ENCODE assay signal across 9 mouse cellular contexts in the genomic region with DNA sequence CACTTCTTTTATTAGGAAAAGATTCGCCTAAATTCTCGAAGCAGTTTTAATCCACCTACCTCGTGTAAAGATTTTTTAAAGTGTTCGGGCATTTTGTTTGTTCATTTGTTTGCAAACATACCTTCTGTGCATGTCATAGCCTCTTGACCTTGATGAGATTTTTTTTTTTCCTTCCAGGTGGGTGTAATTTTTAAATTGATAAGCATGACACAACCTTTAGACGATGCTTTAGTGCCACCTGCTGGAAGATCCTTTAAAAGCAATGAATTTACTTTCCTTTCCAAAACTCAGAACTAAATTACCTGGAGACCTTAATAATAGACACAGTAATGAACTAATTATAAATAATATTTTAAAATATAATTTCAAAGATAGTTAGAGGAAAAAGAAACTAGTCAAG.
DNase-seq lines count a peak whose midpoint lies in the region; ATAC-seq and TF ChIP-seq lines count a peak whose summit lies in the region.
"Had no signal": no experiment of that assay in that cellular context is flagged by ENCODE, and none has a peak within 500 bp of the region (broad histone marks: within the 10 kb centered on the region; RNA-seq: fewer than 3 reads in every experiment).

No protein-coding gene starts in this region.

- H3K27me3 ChIP-seq in embryonic facial prominence, embryonic 11.5 days (ENCODE audit: control insufficient read depth, insufficient read depth, low read length), result no peaks in the 10 kb centered on the region
- no peaks in the 10 kb centered on the region for H3K27me3 ChIP-seq in embryonic facial prominence, embryonic 10.5 days (replicated peaks; ENCODE audit: low read depth, poor library complexity, severe bottlenecking)
- H3K27me3 ChIP-seq: neural tube, embryonic 13.5 days had no signal

- no peaks in the 10 kb centered on the region for H3K36me3 ChIP-seq in embryonic facial prominence, embryonic 11.5 days (replicated peaks; ENCODE audit: control insufficient read depth, insufficient read depth, low read depth, low read length)
- H3K36me3 ChIP-seq in embryonic facial prominence, embryonic 10.5 days (replicated peaks), result no peaks in the 10 kb centered on the region
- H3K36me3 ChIP-seq: neural tube, embryonic 13.5 days had no signal

- no peaks in the 10 kb centered on the region for H3K9me3 ChIP-seq in embryonic facial prominence, embryonic 11.5 days (replicated peaks; ENCODE audit: control insufficient read depth, low read length)
- H3K9me3 ChIP-seq in embryonic facial prominence, embryonic 10.5 days, result no peaks in the 10 kb centered on the region
- H3K9me3 ChIP-seq: neural tube, embryonic 13.5 days had no signal

- intact Hi-C loops in left cerebral cortex, adult 2 months (cut with DNase I), result loop anchor here (2.0 to 5.0 kb wide), 2 partner anchors 564 to 1182 kb away; no protein-coding TSS in a partner anchor
- intact Hi-C loops in left cerebral cortex, postnatal 36 days (cut with DNase I), result loop anchor here (10.0 kb wide), 2 partner anchors 562 to 1182 kb away; no protein-coding TSS in a partner anchor

- TF ChIP-seq CTCF in left cerebral cortex, adult 2 months (IDR thresholded peaks at IDR 0.05), result peak; percentile 75

- H3K4me3 ChIP-seq in embryonic facial prominence, embryonic 11.5 days (ENCODE audit: low read depth, low read length), result no peak overlapping the region
- no peak overlapping the region for H3K4me3 ChIP-seq in embryonic facial prominence, embryonic 10.5 days
- no peak overlapping the region for H3K4me3 ChIP-seq in left cerebral cortex, adult 2 months
- H3K4me3 ChIP-seq: neural tube, embryonic 13.5 days had no signal

- 57% methylated on average over 5 of the region's 5 CpGs for WGBS in embryonic facial prominence, embryonic 11.5 days
- 57% methylated on average over 5 of the region's 5 CpGs for WGBS in embryonic facial prominence, embryonic 10.5 days

- H3K4me1 ChIP-seq in embryonic facial prominence, embryonic 11.5 days (ENCODE audit: control insufficient read depth, insufficient read depth, low read length), result no peaks in the 10 kb centered on the region
- no peaks in the 10 kb centered on the region for H3K4me1 ChIP-seq in embryonic facial prominence, embryonic 10.5 days

- ATAC-seq in embryonic facial prominence, embryonic 11.5 days (replicated peaks; ENCODE audit: insufficient number of reproducible peaks, low FRiP score, low TSS enrichment, low read depth), result no peak

- H3K4me2 ChIP-seq in embryonic facial prominence, embryonic 11.5 days (ENCODE audit: low read depth, low read length), result no peak overlapping the region
- H3K4me2 ChIP-seq: neural tube, embryonic 13.5 days had no signal

- H3K9ac ChIP-seq in embryonic facial prominence, embryonic 11.5 days (replicated peaks; ENCODE audit: low read length), result no peak overlapping the region
- H3K9ac ChIP-seq: neural tube, embryonic 13.5 days had no signal

- no peak overlapping the region for H3K27ac ChIP-seq in embryonic facial prominence, embryonic 11.5 days (replicated peaks; ENCODE audit: low read depth, low read length)
- no peak overlapping the region for H3K27ac ChIP-seq in embryonic facial prominence, embryonic 10.5 days (replicated peaks)
- no peak overlapping the region for H3K27ac ChIP-seq in left cerebral cortex, adult 2 months
- H3K27ac ChIP-seq: neural tube, embryonic 13.5 days had no signal

- peak; percentile 73 for DNase-seq in embryonic facial prominence, embryonic 11.5 days (ENCODE audit: low spot score)
- DNase-seq in embryonic facial prominence, embryonic 10.5 days (ENCODE audit: low spot score), result no peak
- no peak for DNase-seq in left cerebral cortex, adult 2 months (ENCODE audit: extremely low spot score in 1 of 2, low spot score in 2 of 2)
- no peak for DNase-seq in left cerebral cortex, postnatal 36 days (ENCODE audit: low spot score in 2 of 2)
- peak; percentile 66 for DNase-seq in brain, adult 2 months (ENCODE audit: low read depth, low spot score)
- DNase-seq in induced T-regulatory cell, adult 2 months (ENCODE audit: low read depth), result peak; percentile 32
- no peak for DNase-seq in spleen, postnatal 36 days (ENCODE audit: low spot score in 2 of 2)
- DNase-seq in urinary bladder, postnatal 25 days (ENCODE audit: low spot score), result no peak

Comparison
In these comparisons a context has a peak if more than half of its experiments do, and no peak if none do; other contexts are left out.
1. DNase-seq: peak in embryonic facial prominence, embryonic 11.5 days (single experiment), brain, adult 2 months (single experiment) and induced T-regulatory cell, adult 2 months (single experiment); none in embryonic facial prominence, embryonic 10.5 days (single experiment), left cerebral cortex, adult 2 months (0 of 2), left cerebral cortex, postnatal 36 days (0 of 2), spleen, postnatal 36 days (0 of 2) and urinary bladder, postnatal 25 days (single experiment).